Comparison of ENCODE assay signal across 29 mouse cellular contexts in the genomic region with DNA sequence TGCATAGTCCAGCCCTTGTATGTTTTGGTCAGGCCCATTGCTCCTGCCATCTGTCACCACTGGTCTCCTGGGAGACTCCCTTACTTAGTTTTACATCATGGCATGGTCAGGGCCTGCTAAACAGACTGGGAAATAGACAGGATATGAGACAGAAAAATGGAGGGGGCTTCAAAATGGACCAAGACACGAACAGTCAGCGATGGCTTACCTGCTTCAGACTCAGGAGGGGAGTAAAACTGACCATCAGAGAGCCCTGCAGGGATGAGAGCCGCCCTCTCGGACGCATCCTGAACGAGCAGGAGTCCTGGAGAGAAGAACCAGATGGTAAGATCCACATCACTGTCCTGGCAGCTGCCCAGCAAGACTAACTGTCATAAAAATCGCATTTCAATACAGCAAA. TPM values are rescaled to one million over a fixed set of nuclear protein-coding genes. Genes with fewer than 3 reads are reported as not detected.
DNase-seq lines count a peak whose midpoint lies in the region; ATAC-seq and TF ChIP-seq lines count a peak whose summit lies in the region.
"Had no signal": no experiment of that assay in that cellular context is flagged by ENCODE, and none has a peak within 500 bp of the region (broad histone marks: within the 10 kb centered on the region; RNA-seq: fewer than 3 reads in every experiment).

No protein-coding gene starts in this region.

- H3K9me3 ChIP-seq in hindbrain, postnatal 0 days (ENCODE audit: low read length): no peaks in the 10 kb centered on the region
- H3K9me3 ChIP-seq in hindbrain, embryonic 10.5 days: no peaks in the 10 kb centered on the region
- H3K9me3 ChIP-seq: embryonic facial prominence, embryonic 12.5 days; heart, embryonic 12.5 days; hindbrain, embryonic 15.5 days; intestine, embryonic 15.5 days; limb, embryonic 13.5 days; megakaryocyte, embryonic 14.5 days; midbrain, embryonic 12.5 days had no signal

- peak overlapping the region; percentile 54; the same call in 1 of the 2 replicates for H3K27ac ChIP-seq in hindbrain, postnatal 0 days
- H3K27ac ChIP-seq in hindbrain, embryonic 10.5 days: no peak overlapping the region
- peak overlapping the region; percentile 19 for H3K27ac ChIP-seq in cerebellum, adult 2 months (ENCODE audit: insufficient read depth, low read length)
- H3K27ac ChIP-seq: embryonic facial prominence, embryonic 12.5 days; hindbrain, embryonic 15.5 days; intestine, embryonic 15.5 days; kidney, postnatal 0 days; limb, embryonic 13.5 days; midbrain, embryonic 12.5 days had no signal

- H3K9ac ChIP-seq in hindbrain, postnatal 0 days (replicated peaks; ENCODE audit: low read length): no peak overlapping the region
- H3K9ac ChIP-seq: embryonic facial prominence, embryonic 12.5 days; heart, embryonic 12.5 days; hindbrain, embryonic 15.5 days; intestine, embryonic 15.5 days; limb, embryonic 13.5 days; midbrain, embryonic 12.5 days had no signal

- peaks cover 28% of the 10 kb centered on the region; the same call in 1 of the 2 replicates for H3K36me3 ChIP-seq in hindbrain, postnatal 0 days (ENCODE audit: insufficient read depth, low read length)
- H3K36me3 ChIP-seq in hindbrain, embryonic 10.5 days: peaks cover 56% of the 10 kb centered on the region

- no peak for TF ChIP-seq POLR2A in cerebellum, adult 2 months (IDR thresholded peaks at IDR 0.05; ENCODE audit: borderline replicate concordance, insufficient read depth, low read length)
- TF ChIP-seq POLR2A in lung, adult 2 months (IDR thresholded peaks at IDR 0.05; ENCODE audit: borderline replicate concordance, extremely low read depth, low read depth, low read length): no peak

- no peak overlapping the region for H3K4me3 ChIP-seq in hindbrain, postnatal 0 days (ENCODE audit: low read length)
- no peak overlapping the region for H3K4me3 ChIP-seq in hindbrain, embryonic 10.5 days
- H3K4me3 ChIP-seq in cerebellum, adult 2 months (replicated peaks; ENCODE audit: insufficient read depth, low read depth, low read length): no peak overlapping the region
- H3K4me3 ChIP-seq in lung, adult 2 months (replicated peaks; ENCODE audit: extremely low read depth, low read depth, low read length): no peak overlapping the region
- H3K4me3 ChIP-seq: embryonic facial prominence, embryonic 12.5 days; heart, embryonic 12.5 days; hindbrain, embryonic 15.5 days; intestine, embryonic 15.5 days; limb, embryonic 13.5 days; megakaryocyte, embryonic 14.5 days; midbrain, embryonic 12.5 days had no signal

- no peak for TF ChIP-seq CTCF in hindbrain, postnatal 0 days (IDR thresholded peaks at IDR 0.05; ENCODE audit: low read depth)
- TF ChIP-seq CTCF in cerebellum, adult 2 months (IDR thresholded peaks at IDR 0.05; ENCODE audit: borderline replicate concordance, insufficient read depth, low read depth, low read length): no peak
- no peak for TF ChIP-seq CTCF in lung, adult 2 months (IDR thresholded peaks at IDR 0.05; ENCODE audit: insufficient read depth, low read length)

- peak; percentile 53 for DNase-seq in hindbrain, postnatal 0 days (ENCODE audit: low spot score)
- no peak for DNase-seq in hindbrain, embryonic 10.5 days (ENCODE audit: low spot score)
- DNase-seq in cerebellum, adult 11 months: peak; percentile 61
- DNase-seq in cerebellum, adult 2 months: peak; percentile 75 to 79
- DNase-seq in cerebellum, postnatal 14 days: peak; percentile 75 to 78
- DNase-seq in lung, adult 2 months: no peak
- DNase-seq in MN1 (ENCODE audit: low spot score): no peak
- DNase-seq: adrenal gland, adult 2 months; adrenal gland, postnatal 36 days; embryo, embryonic 11 days; gastrocnemius, postnatal 14 days; heart, adult 18-20 months; heart, postnatal 4 days; layer of hippocampus, adult 9-11 months; lung, postnatal 36 days; retina, postnatal 1 day; thymus, adult 2 months; thymus, postnatal 36 days had no signal

- H3K4me1 ChIP-seq in hindbrain, postnatal 0 days (ENCODE audit: insufficient read depth, low read length): no peaks in the 10 kb centered on the region
- 0 out of 2 replicates have a peak, but pooled peaks cover 6% of the 10 kb centered on the region for H3K4me1 ChIP-seq in hindbrain, embryonic 10.5 days (replicated peaks)
- H3K4me1 ChIP-seq in cerebellum, adult 2 months (ENCODE audit: control insufficient read depth, insufficient read depth, low read length): peaks cover 34% of the 10 kb centered on the region
- no peaks in the 10 kb centered on the region for H3K4me1 ChIP-seq in lung, adult 2 months (ENCODE audit: control insufficient read depth, insufficient read depth, low read length)
- H3K4me1 ChIP-seq: hindbrain, embryonic 15.5 days; intestine, embryonic 15.5 days; megakaryocyte, embryonic 14.5 days had no signal

- no peak for ATAC-seq in hindbrain, postnatal 0 days
- ATAC-seq: CD4-positive, CD25-positive, alpha-beta regulatory T cell, adult 4 months; forebrain, embryonic 14.5 days; intestine, embryonic 15.5 days had no signal

- H3K4me2 ChIP-seq in hindbrain, postnatal 0 days (ENCODE audit: low read depth, low read length): no peak overlapping the region
- H3K4me2 ChIP-seq: embryonic facial prominence, embryonic 12.5 days; heart, embryonic 12.5 days; hindbrain, embryonic 15.5 days; intestine, embryonic 15.5 days; limb, embryonic 13.5 days; liver, embryonic 11.5 days; midbrain, embryonic 12.5 days had no signal

- no peaks in the 10 kb centered on the region for H3K27me3 ChIP-seq in hindbrain, postnatal 0 days (ENCODE audit: insufficient read depth, low read length)
- no peaks in the 10 kb centered on the region for H3K27me3 ChIP-seq in hindbrain, embryonic 10.5 days (ENCODE audit: insufficient read depth, poor library complexity, severe bottlenecking)
- no peaks in the 10 kb centered on the region for H3K27me3 ChIP-seq in cerebellum, adult 2 months (ENCODE audit: control insufficient read depth, insufficient read depth, low read length)
- H3K27me3 ChIP-seq: embryonic facial prominence, embryonic 12.5 days; heart, embryonic 12.5 days; hindbrain, embryonic 15.5 days; intestine, embryonic 15.5 days; limb, embryonic 13.5 days; megakaryocyte, embryonic 14.5 days; midbrain, embryonic 12.5 days had no signal

- WGBS in hindbrain, postnatal 0 days: 58% methylated on average over 7 of the region's 7 CpGs
- 79% methylated on average over 7 of the region's 7 CpGs for WGBS in hindbrain, embryonic 10.5 days
- 11% methylated on average over 7 of the region's 7 CpGs for WGBS in cerebellum, adult 2 months
- WGBS in lung, adult 2 months: 82% methylated on average over 7 of the region's 7 CpGs

RNA-seq across cellular contexts. Expression of a gene that starts 28.1 kb away (rescaled TPM):
- 62.1 and 69.5 TPM in 2 replicates for total RNA-seq in hindbrain, postnatal 0 days (2014; rRNA removed)
- 191 and 199 TPM in 2 replicates for polyA plus RNA-seq in hindbrain, postnatal 0 days (2015; fragmentation: Nextera tagmentation; extraction: Ambion mirVana)
- 111 and 128 TPM in 2 replicates for polyA plus RNA-seq in hindbrain, embryonic 10.5 days (2016; fragmentation: Nextera tagmentation; extraction: Ambion mirVana)
- 85.8 and 86.2 TPM in 2 replicates for polyA plus RNA-seq in cerebellum, adult 2 months (2012; rRNA removed)
- 35.0 and 44.2 TPM in 2 replicates for polyA plus RNA-seq in lung, adult 2 months (2012; rRNA removed)

Comparison
In these comparisons a context has a peak if more than half of its experiments do, and no peak if none do; other contexts are left out.
1. DNase-seq: peak in hindbrain, postnatal 0 days (single experiment), cerebellum, adult 11 months (single experiment), cerebellum, adult 2 months (2 of 2) and cerebellum, postnatal 14 days (2 of 2); none in hindbrain, embryonic 10.5 days (single experiment), lung, adult 2 months (single experiment) and MN1 (single experiment).